Mouse (Mus musculus): Measurements from ENCODE around the gene Ankrd55.

DNA sequence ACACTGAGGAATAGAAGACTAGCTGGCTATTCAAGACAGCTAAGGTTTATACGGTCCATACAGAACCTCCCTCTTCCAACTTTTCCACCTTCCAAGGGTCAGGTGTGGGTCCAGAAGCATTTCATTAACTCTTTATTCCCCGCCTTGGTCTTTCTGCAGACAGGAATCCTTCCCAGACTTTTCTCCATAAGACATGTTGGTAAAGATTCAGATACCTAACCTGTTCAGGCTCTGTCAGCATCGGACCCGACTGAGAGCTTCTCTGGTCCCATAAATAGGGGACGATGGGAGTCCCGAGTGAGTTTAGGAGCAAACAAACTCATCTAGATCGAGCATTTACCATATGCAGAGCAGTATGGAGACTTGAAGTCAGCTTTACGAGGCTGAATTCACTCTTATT is 12.3 kb upstream of the Ankrd55 start:
- no peak for TF ChIP-seq CTCF (IDR thresholded peaks at IDR 0.05; ENCODE audit: borderline replicate concordance, insufficient read depth, low read length)
- TF ChIP-seq POLR2A (IDR thresholded peaks at IDR 0.05; ENCODE audit: low read depth, low read length), result no peak

Data from embryonic fibroblast, embryonic 13.5 days (primary cell).